Mouse (Mus musculus): Measurements from ENCODE around the gene Sh2d3c.
A peak's percentile ranks its signal among the peaks of the same experiment; 100 is the strongest.

Gene Sh2d3c

DNA sequence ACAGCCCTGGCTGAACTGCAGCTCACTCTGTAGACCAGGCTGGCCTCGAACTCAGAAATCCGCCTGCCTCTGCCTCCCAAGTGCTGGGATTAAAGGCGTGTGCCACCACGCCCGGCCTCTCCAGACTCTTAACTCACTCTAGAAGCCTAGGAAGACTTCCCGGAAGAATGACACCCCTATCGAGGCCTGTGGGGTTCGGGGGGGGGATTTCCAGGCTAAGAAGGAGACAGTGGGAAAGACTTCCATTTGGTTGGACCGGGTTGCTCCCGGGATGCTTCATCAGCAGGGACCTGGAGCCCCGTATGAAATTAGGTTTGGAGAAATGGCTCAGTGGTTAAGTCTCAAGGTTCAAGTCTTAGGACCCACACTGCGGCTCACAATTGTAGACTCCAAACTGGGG lies 26.2 kb upstream of the Sh2d3c start:
- DNase-seq (ENCODE audit: low read depth in 2 of 2, low spot score in 2 of 2), result no peak

- no peak for DNase-seq (ENCODE audit: low read depth in 2 of 2, low spot score in 2 of 2)
These were observed 21.2 kb upstream of the Sh2d3c start for GRCm38 (mm10) chr2:32699680-32700079.

GRCm38 (mm10) chr2:32700966-32701743 lies 19.7 kb upstream of the Sh2d3c start:
- DNase-seq (ENCODE audit: low read depth in 2 of 2, low spot score in 2 of 2), result no peak

GRCm38 (mm10) chr2:32703046-32703445 lies 17.8 kb upstream of the Sh2d3c start:
- no peak for DNase-seq (ENCODE audit: low read depth in 2 of 2, low spot score in 2 of 2)

- no peak for DNase-seq (ENCODE audit: low read depth in 2 of 2, low spot score in 2 of 2)
These were observed 16.8 kb upstream of the Sh2d3c start, which contains the start of gene Fpgs for GRCm38 (mm10) chr2:32704021-32704421. TSS of gene Fpgs (minus strand) at chr2:32704145.

DNA sequence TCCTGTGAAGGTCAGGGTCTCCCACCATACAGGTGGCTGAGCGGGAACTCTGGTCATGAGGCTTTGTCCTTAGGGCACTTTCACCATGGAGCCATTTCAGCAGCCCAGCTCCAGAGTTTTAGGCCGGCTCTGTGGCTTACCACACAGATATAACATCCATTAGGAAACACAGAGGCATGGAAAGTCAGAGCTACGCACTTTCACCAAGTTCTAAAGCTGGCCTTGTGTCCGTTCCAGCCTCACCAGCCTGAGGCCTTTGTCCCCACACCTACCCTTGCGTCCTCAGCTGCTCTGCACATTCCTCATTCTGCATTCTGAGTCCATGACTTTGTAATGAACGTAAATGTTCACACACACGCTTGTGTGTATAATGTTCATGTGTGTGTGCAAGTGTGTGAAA lies 15.8 kb upstream of the Sh2d3c start:
- no peak for DNase-seq (ENCODE audit: low read depth in 2 of 2, low spot score in 2 of 2)

- no peak for DNase-seq (ENCODE audit: low read depth in 2 of 2, low spot score in 2 of 2)
These were observed 13.9 kb upstream of the Sh2d3c start for GRCm38 (mm10) chr2:32706971-32707370.

DNA sequence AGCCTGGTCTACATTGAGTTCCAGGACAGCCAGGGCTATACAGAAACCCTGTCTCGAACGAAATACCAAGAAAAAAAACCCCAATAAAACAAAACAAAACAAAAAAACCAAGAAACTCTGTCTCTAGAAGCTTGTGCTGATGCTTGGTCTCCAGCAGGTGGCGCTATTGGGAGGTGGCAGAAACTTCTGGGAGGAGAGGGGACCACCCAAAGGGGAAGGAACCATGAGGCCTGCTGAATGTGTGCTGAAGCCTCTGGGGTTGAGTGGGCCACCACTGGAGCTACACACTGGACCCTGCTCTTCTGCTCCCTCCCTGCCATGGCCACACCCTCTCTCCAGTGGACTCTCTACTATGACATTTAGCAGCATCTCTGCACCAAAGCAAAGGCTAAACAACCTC lies 12.2 kb upstream of the Sh2d3c start:
- peak; percentile 68 to 76 for DNase-seq (ENCODE audit: low read depth in 2 of 2, low spot score in 2 of 2)

DNA sequence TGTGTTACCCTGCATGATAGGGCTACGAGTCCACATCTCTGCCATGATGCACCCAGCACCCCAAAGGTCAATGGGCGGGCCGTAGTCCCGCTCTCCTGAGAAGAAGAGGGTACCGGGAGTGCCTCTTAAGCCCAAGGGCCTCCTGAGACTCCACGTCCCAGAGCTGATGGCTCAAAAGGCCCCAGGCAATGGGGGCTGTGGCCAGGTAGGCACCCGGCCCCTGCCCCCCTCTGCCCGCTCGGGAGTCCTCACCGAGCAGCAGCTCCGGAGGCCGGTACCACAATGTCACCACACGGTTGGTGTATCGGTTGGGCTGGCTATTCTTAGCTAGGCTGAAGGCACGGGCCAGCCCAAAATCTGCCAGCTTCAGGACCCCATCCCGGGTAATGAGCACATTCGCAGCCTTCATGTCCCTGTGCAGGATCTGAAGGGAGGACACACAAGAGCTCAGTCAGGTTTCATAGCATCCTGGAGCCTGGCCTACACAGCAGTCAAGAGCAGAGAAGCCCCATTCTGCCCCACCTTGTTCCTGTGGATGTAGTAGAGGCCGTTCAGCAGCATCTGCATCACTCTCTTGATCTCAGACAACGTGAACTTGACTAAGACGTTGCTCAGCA lies 11.2 kb upstream of the Sh2d3c start:
- no peak for DNase-seq (ENCODE audit: low read depth in 2 of 2, low spot score in 2 of 2)

DNA sequence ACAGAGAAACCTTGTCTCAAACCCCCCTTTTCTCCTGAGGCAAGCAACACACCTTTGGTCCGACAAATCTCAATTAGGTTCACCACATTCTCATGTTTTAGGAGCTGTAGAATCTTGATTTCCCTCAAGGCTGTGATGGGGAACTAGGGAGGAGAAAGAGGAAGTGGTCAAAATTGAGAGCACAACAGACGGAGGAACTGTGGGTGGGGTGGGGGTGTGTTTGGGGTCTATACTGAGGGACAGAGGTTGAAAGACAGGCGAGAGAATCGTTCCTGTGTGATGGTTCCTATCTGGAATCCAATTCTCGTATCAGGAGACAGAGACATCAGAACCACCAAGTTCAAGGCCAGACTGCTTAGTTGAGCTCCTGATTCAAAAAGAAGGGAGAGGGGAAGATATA lies 10.4 kb upstream of the Sh2d3c start:
- DNase-seq (ENCODE audit: low read depth in 2 of 2, low spot score in 2 of 2), result no peak

DNA sequence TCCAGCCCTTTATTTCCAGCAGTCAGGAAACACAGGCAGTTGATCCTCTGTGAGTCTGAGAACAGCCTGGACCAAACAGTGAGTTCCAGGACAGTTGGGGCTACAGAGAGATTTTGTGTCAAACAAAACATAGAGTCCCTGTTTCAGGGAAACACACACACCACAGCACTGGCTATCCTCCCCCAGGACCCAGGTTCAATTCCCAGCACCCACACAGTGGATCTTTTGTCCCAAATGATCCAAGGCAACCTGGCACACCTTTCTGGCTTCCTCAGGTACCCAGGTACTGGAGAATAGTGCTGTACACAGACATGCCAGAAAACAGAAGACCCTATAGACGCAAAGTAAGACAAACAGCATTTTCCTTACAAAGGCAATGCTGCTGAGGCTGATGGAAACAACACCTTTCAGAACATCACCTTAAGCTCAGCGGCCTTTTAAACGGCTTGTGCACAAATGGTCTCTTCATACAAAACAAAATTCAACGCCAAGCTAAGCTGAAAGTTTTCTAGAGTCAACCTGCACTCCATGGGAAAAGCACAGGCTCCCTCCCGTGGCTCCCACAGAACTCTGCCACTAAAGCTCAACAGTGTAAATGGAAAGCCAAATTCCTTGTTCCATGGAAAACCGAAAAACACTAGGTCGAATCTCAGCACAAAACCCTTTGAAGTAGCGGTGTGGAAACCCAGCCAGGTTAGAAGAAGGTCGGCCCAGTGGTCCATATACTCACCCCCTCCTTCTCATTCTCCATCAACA lies 9.4 kb upstream of the Sh2d3c start:
- DNase-seq (ENCODE audit: low read depth in 2 of 2, low spot score in 2 of 2), result no peak

DNA sequence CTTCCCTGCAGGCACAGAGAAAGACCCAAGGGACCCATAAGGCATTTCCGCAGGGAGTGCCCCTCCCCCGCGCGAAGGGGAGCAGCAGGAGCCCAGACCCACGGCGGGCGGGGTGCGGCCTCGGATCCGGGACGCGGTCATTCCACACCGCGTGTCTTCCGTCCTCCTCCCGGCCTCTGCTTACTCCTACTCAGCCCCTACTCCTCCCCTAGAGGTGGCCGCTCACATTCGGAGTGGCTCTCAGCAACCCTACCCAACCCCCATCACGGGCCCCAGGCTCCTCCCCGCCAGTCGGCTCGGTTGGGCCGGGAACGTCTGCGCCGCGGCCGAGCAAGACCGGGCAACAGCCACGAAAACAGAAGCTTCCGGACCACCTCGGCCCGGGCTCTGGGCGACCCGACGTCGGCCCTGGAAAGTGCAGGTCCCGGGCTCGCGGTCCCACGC lies 8.7 kb upstream of the Sh2d3c start:
- DNase-seq (ENCODE audit: low read depth in 2 of 2, low spot score in 2 of 2), result peak; percentile 38 to 43

DNA sequence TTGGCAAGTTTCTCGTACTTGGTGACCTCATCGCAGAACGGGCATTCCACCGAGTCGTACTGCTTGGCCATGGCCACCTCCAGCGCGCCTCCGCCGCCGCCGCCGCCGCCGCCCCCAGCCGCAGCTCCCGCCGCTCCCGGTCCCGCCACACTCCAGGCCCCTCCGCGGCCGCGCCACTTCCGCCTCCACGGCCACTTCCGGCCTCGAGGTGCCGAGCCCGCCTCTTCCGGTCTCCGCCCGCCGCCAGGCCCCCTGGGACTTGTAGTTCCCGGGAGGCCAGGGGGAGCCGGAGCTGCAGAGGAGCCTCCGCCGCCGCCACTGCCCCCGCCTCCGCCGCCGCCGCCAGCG lies 8.3 kb upstream of the Sh2d3c start:
- peak; percentile 95 to 97 for DNase-seq (ENCODE audit: low read depth in 2 of 2, low spot score in 2 of 2)

DNA sequence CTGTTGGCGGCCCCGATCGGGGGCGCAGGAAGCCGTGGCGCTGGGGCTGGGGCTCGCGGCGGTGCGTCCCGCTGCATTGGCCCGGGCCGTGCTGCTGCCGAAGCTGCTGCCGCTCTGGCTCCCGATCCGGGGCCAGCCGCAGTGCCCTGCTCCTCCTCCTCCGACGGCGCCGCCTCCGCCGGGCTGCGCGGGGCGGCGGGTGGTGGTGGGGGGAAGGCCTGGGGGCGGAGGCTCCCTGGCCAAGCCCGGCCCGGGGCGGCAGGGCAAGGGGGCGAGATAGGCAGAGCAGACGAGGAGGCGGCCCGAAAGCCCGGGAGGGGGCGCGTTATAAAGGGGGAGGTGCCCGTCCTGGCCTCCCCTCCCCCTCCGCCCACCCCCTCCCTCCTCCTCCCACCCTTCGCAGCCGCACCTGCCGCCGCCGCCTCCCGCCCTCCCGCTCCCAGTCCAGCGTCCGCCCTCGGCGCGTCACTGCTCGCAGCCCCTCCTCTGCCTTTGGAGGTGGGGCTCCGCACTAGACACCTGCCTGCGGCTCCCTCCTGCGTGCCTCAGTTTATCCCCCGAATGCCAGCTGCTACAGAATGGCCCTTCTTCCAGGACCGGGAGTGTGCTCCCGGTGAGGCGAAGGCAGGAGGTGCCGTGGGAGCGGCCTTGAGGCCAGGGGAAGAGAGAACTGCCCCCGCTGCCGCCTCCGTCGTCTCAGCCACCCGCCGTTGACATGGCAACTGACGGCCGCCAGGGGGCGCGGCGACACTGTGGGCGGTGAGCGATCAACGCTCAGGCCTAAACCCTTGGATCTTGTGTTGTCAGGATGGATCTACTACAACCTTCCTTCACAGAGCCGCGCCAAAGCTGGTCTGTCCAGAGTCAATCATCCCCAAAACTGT lies 7.7 kb upstream of the Sh2d3c start, which contains the start of gene Cdk9:
TSS of gene Cdk9 (minus strand) at position 143 of the 884 bp plus-strand sequence.
- DNase-seq (ENCODE audit: low read depth in 2 of 2, low spot score in 2 of 2), result peak; percentile 93 to 95

- no peak for DNase-seq (ENCODE audit: low read depth in 2 of 2, low spot score in 2 of 2)
These were observed 6.5 kb upstream of the Sh2d3c start for GRCm38 (mm10) chr2:32714117-32714986.

- peak; percentile 34 to 48 for DNase-seq (ENCODE audit: low read depth in 2 of 2, low spot score in 2 of 2)
These were observed 5.8 kb upstream of the Sh2d3c start for GRCm38 (mm10) chr2:32714987-32715425.

DNA sequence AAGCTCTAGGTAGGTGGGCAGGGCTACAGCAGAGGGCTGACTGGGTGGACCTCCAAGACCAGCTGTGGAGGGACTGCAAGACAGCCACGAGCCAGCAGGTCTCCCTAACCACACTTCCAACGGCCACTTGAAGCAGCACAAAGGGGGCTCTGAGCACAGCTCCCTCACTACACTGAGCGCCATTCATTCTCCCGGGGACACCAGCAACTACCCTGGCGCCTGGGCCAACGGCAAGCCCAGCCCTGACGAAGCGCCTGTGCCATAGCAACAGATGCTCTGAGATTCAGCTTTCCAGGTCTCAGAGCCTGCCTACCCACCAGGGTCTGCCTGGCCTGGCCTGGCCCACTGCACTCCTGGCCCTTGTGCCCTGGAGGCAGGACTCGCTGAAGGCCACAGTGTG lies 2.1 kb upstream of the Sh2d3c start:
- no peak for DNase-seq (ENCODE audit: low read depth in 2 of 2, low spot score in 2 of 2)

- no peak for DNase-seq (ENCODE audit: low read depth in 2 of 2, low spot score in 2 of 2)
These were observed 802 bp upstream of the Sh2d3c start for GRCm38 (mm10) chr2:32720053-32720452.

GRCm38 (mm10) chr2:32722046-32722445 lies 1.2 kb downstream of the Sh2d3c start:
- DNase-seq (ENCODE audit: low read depth in 2 of 2, low spot score in 2 of 2), result no peak

DNA sequence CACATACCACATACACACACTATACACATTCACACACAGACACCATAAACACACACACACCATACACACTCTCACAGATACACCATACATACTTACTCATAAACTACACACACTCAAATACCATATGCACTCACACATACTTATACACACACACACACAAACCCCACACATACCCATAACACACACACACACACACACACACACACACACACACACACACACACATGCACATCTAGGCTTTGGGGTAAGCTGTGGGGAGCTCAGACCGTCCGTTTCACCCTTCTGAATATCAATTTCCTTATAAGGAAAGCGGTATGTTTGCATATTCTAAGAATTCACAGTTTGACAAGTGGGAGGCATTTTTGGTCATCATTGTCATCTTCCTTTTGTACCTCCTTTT lies 1.7 kb downstream of the Sh2d3c start:
- DNase-seq (ENCODE audit: low read depth in 2 of 2, low spot score in 2 of 2), result no peak

All from CD8-positive naive resting alpha-beta T cell, adult 2 months (primary cell).